Mouse (Mus musculus): ENCODE results near the gene Vmn1r127. TPM values are rescaled to one million over a fixed set of nuclear protein-coding genes. Genes with fewer than 3 reads are reported as not detected.
"Not testable (repeated sequence)": the region's sequence is repeated elsewhere in the genome, so short reads cannot be mapped to it uniquely, and the experiment has no call there.

The Vmn1r127 gene
- total RNA-seq (2021), result not detected
- long read RNA-seq, experiment 1, result 0 reads
- long read RNA-seq, experiment 2, result 0 reads

GRCm38 (mm10) chr7:21319761-21320160 lies at the start of gene Vmn1r127:
Vmn1r127 (minus strand) TSS chr7:21319861.
- not testable (repeated sequence) for DNase-seq (ENCODE audit: low spot score in 2 of 2)

- not testable (repeated sequence) for DNase-seq (ENCODE audit: low spot score in 2 of 2)
Measured at GRCm38 (mm10) chr7:21361191-21361590, 41.5 kb upstream of the Vmn1r127 start, which contains the start of gene Vmn1r129. Vmn1r129 (minus strand) TSS chr7:21361291.

GRCm38 (mm10) chr7:21349073-21349472 lies 29.4 kb upstream of the Vmn1r127 start, which contains the start of gene Vmn1r128:
Vmn1r128 (plus strand) TSS chr7:21349373.
- not testable (repeated sequence) for DNase-seq (ENCODE audit: low spot score in 2 of 2)

GRCm38 (mm10) chr7:21301367-21301766 lies 18.3 kb downstream of the Vmn1r127 start, which contains the start of gene Vmn1r126:
Vmn1r126 (minus strand) TSS chr7:21301467.
- not testable (repeated sequence) for DNase-seq (ENCODE audit: low spot score in 2 of 2)

- DNase-seq (ENCODE audit: low spot score in 2 of 2), result not testable (repeated sequence)
Measured at GRCm38 (mm10) chr7:21271879-21272278, 47.8 kb downstream of the Vmn1r127 start, which contains the start of gene Vmn1r125. Vmn1r125 (plus strand) TSS chr7:21272179.

Other genes starting within 250 kb of the Vmn1r127 start
- not detected for gene Vmn1r121, start 221.3 kb downstream of the Vmn1r127 start, total RNA-seq (2021)
- gene Vmn1r122, start 185.7 kb downstream of the Vmn1r127 start, total RNA-seq (2021), result not detected
- gene Vmn1r123, start 157.7 kb downstream of the Vmn1r127 start, total RNA-seq (2021), result not detected
- gene Gm5157, start 129.4 kb downstream of the Vmn1r127 start, total RNA-seq (2021), result not detected
- not detected for gene Vmn1r124, start 59.2 kb downstream of the Vmn1r127 start, total RNA-seq (2021)
- not detected for gene Vmn1r125, start 47.7 kb downstream of the Vmn1r127 start, total RNA-seq (2021)
- gene Vmn1r126, start 18.4 kb downstream of the Vmn1r127 start, total RNA-seq (2021), result not detected
- gene Vmn1r128, start 29.5 kb upstream of the Vmn1r127 start, total RNA-seq (2021), result not detected
- gene Vmn1r129, start 41.4 kb upstream of the Vmn1r127 start, total RNA-seq (2021), result not detected
- gene Gm6882, start 112.9 kb upstream of the Vmn1r127 start, total RNA-seq (2021), result not detected
- not detected for gene Vmn1r130, start 191.9 kb upstream of the Vmn1r127 start, total RNA-seq (2021)
- gene Vmn1r131, start 226.2 kb upstream of the Vmn1r127 start, total RNA-seq (2021), result not detected

Measured in adrenal gland, postnatal 4 days (tissue).